Mouse (Mus musculus) CD4-positive, CD25-positive, alpha-beta regulatory T cell, adult 4 months (primary cell): Measurements from ENCODE around the gene Qrich1. TPM values are rescaled to one million over a fixed set of nuclear protein-coding genes. Genes with fewer than 3 reads are reported as not detected.
A peak's percentile ranks its signal among the peaks of the same experiment; 100 is the strongest.
"Not testable (repeated sequence)": the region's sequence is repeated elsewhere in the genome, so short reads cannot be mapped to it uniquely, and the experiment has no call there.

Experiments used
- ATAC-seq: one replicate; pipeline ENCODE4 v1.8.0; 2017
- polyA plus RNA-seq, 2 experiments: library from polyadenylated mRNA; unstranded; fragments of 100-300 nt; shearing (Covaris generic); gene quantifications; one replicate each; pipeline ENCODE4 v1.2.1; 2017

The Qrich1 gene
- polyA plus RNA-seq, 2 experiments from 2014 or later: 77.2 to 91.3 TPM

DNA sequence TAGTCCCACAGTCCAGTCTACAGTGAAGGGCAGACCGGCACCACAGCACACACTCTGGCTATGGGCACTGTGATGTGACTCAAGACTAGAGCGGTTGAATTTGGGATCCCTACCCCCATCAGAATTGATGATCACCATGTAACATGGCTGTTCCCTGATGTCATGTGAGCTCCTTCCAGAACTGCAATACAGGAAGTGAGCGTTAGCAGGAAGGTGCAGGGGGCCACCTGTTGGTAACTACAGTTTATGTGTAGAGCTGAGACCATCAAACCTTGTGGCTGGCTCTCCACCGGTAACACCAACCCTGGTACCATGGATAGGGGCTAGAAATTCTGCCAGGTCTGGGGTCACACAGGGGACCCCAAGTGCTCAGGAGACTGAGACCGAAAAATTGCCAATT, 72.6 kb downstream of the Qrich1 start:
- peak; percentile 51 for ATAC-seq

DNA sequence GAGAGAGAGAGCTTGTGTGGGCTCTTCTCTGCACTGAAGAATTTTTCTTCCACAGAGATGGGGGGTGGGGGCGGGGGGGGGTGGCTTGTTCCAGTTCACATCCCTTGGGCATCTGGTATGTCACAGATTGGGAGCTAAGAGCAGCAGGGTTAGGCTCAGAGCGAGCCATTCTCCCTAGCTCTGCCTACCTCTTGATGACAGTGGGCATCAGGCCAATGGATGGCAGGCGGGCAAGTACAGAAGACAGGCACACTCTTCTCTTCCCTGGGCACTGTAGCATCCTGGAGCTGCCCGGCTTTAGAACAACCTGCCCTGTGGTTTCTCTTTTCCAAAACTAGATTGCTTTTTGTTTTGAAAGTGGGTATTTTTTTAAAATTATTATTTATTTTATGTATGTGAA, 74.9 kb downstream of the Qrich1 start:
- ATAC-seq: no peak

DNA sequence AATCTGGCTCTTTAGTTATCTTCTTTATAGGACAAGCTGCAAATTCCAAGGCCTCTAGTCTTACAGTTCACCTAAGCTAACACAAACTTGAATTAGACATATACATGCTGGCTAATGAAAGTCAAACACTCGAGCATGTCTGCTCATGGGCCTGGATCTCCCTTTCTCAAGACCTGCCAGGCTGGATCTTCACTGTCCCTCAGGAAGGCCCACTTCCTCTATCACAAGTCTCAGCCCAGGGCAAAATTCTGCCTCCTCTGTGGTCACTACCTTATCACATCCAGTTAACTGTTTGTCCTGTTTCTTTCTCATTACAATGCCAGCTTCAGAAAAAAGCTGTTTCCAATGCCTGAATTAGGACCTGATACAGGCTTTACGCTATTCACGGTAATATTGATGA, 77.7 kb downstream of the Qrich1 start:
- ATAC-seq: no peak

DNA sequence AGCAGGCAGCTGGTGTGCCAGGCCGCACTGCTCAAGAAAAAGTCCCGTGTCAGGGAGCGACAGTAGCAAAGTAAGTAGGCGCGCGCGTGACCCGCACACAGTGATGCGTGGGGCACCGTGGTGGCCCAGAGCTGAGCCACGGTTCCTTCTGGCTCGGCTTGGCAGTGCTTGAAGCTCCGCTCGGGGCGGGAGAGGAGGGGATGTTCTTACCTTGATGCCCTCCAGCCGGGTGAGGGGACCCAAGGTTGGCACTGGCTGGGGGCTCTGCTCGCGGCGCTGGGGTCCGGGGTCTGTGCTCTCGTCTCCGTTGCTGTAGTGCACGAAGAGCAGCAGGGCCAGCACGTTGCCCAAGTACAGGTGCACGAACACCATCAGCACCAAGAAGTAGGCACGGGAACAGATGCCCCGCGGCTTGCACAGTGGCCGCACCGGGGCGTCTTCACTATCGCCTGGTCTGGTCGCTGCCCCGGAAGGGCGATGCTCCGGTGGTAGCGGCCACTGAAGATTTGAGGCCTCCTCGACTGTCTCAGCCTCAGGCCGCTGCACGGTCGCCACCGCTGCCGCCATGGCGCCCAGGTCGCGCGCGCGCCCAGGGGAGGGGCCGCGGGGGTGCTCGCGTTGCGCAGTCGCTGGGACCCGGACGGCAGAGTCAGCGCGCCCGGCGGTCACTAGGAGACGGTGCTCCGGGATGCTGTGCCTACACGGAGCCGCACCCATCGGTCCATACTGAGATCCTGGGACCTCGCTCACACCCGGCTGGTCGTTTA, 80.6 kb downstream of the Qrich1 start, which contains the start of gene P4htm:
P4htm (minus strand) TSS at position 670 of the 767 bp plus-strand sequence.
- ATAC-seq: peak; percentile 91

DNA sequence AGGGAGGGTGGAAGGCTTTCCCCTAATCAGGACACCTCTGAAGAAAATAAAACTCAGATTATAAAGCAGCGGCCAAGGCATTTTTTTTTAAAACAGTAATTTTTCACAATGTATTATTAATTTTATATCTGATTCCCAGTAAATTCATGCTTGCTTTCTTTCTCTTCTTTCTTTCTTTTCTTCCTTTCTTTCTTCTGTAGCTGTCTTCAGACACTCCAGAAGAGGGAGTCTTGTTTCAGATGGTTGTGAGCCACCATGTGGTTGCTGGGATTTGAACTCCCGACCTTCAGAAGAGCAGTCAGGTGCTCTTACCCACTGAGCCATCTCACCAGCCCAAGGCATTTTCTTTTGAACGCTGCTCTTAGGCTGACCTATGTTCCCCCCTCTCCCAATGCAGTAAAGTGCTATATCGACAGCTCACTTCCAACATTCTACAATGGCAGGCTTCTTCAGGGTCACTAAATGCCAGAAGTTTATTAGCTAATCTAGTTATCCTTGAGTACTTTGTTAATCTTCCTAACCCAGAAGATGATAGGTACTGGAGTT, 82.5 kb downstream of the Qrich1 start:
- no peak for ATAC-seq

DNA sequence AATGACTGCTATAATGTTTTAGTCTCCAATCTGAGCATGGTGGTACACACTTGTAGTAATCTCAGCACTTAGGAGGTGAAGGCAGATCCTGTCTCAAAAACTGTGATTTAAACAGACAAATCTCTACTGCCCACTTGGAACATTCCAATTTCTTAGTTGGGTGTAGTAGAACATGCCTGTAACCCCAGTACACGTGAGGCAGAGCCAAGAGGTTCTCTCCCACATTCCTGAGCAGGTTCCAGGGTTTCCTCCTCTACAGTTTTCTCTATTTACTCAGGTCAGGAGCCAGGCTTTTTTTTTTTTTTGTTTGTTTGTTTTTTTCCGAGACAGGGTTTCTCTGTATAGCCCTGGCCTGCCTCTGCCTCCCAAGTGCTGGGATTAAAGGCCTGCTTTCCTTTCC, 83.4 kb downstream of the Qrich1 start:
- no peak for ATAC-seq

DNA sequence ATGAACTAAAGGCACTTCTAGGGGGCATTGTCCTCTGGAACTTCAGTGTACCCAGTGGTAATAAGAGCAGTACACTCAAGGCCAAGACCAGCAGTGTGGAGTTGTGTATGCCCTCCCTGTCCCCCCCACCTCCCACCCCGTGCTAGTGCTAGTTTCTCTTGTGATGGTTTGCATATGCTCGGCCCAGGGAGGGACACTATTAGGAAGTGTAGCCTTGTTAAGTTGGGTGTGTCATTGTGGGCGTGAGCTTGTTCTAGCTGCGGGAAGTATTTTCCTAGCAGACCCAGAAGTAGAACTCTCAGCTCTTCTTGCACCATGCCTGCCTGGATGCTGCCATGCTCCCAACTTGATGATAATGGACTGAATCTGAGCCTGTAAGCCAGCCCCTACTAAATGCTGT, 85.4 kb downstream of the Qrich1 start:
- ATAC-seq: no peak

DNA sequence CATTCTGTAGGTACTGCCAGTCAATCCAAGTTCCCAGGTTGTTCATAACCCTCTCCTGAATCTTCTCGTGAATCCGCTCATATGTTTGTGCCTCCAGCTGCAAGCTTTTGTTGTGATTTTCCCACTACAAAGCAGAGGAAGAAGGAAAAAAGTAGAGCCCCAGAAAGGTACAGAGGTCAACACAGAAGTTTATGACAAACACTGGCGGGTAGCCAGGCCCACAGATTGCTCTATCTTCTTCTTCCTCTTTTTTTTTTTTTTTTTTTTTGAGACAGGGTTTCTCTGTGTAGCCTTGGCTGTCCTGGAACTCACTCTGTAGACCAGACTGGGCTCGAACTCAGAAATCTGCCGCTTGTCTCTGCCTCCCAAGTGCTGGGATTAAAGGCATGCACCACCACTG, 91.3 kb downstream of the Qrich1 start:
- ATAC-seq: not testable (repeated sequence)

DNA sequence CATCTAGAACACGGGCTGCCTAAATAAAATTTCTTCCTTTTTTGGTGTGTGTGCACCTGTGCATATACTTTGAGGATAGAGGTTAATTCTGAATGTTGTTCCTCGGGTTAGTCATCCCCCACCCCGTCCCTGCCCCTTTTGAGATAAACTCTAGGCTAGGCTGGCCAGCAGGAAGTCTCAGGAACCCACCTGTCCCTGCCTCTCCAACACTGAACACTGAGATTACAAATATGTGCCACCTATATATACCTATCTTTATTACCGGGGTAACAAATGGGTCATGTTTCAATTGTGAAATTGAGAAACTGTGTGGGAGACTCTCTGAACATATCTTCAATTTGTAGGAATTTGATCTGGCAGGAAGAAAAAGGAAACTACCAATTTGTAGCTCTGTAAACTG, 92.3 kb downstream of the Qrich1 start:
- no peak for ATAC-seq

Other genes starting within 250 kb of the Qrich1 start
- gene Nicn1, start 226.4 kb upstream of the Qrich1 start, polyA plus RNA-seq: 1 to 10 TPM; 2.6 to 6.1 TPM
- gene Amt, start 220.0 kb upstream of the Qrich1 start, polyA plus RNA-seq: 1 to 10 TPM; 1.4 to 2.0 TPM
- gene Rhoa, start 210.7 kb upstream of the Qrich1 start, polyA plus RNA-seq: 100 to 1,000 TPM; 319 to 423 TPM
- 10 to 100 TPM; 14.8 to 22.7 TPM for gene Tcta, start 210.6 kb upstream of the Qrich1 start, polyA plus RNA-seq
- 100 to 1,000 TPM; 464 to 565 TPM for gene Gpx1, start 177.9 kb upstream of the Qrich1 start, polyA plus RNA-seq
- gene Usp4, start 169.0 kb upstream of the Qrich1 start, polyA plus RNA-seq: 100 to 1,000 TPM; 102 to 155 TPM
- gene 1700102P08Rik, start 124.0 kb upstream of the Qrich1 start, polyA plus RNA-seq: 1 to 10 TPM in 1 of 2 experiments, not detected in 1; 1.6 TPM
- under 1 TPM in 1 of 2 experiments, not detected in 1; 0.11 TPM for gene Ccdc36, start 88.3 kb upstream of the Qrich1 start, polyA plus RNA-seq
- not detected for gene BC048562, start 80.3 kb upstream of the Qrich1 start, polyA plus RNA-seq
- gene Ccdc71, start 56.3 kb upstream of the Qrich1 start, polyA plus RNA-seq: 10 to 100 TPM; 29.9 to 39.2 TPM
- gene Klhdc8b, start 55.2 kb upstream of the Qrich1 start, polyA plus RNA-seq: 1 to 10 TPM; 1.6 to 2.2 TPM
- under 1 TPM; 0.10 to 0.13 TPM for gene Lamb2, start 37.1 kb upstream of the Qrich1 start, polyA plus RNA-seq
- 10 to 100 TPM; 15.1 to 16.6 TPM for gene Usp19, start 26.2 kb upstream of the Qrich1 start, polyA plus RNA-seq
- 100 to 1,000 TPM; 132 to 223 TPM for gene Qars, start 9.1 kb upstream of the Qrich1 start, polyA plus RNA-seq
- gene Impdh2, start 43.5 kb downstream of the Qrich1 start, polyA plus RNA-seq: 100 to 1,000 TPM; 155 to 180 TPM
- 10 to 100 TPM; 48.0 to 61.4 TPM for gene Ndufaf3, start 50.6 kb downstream of the Qrich1 start, polyA plus RNA-seq
- 10 to 100 TPM; 65.5 to 75.7 TPM for gene Dalrd3, start 53.1 kb downstream of the Qrich1 start, polyA plus RNA-seq
- 10 to 100 TPM; 29.8 to 56.5 TPM for gene Wdr6, start 61.9 kb downstream of the Qrich1 start, polyA plus RNA-seq
- 10 to 100 TPM in 1 of 2 experiments, 1 to 10 TPM in 1; 7.8 to 15.5 TPM for gene P4htm, start 80.9 kb downstream of the Qrich1 start, polyA plus RNA-seq
- gene Arih2, start 132.6 kb downstream of the Qrich1 start, polyA plus RNA-seq: 10 to 100 TPM; 61.3 to 92.7 TPM
- 10 to 100 TPM; 40.4 to 61.1 TPM for gene Slc25a20, start 145.3 kb downstream of the Qrich1 start, polyA plus RNA-seq
- gene Prkar2a, start 172.5 kb downstream of the Qrich1 start, polyA plus RNA-seq: 1 to 10 TPM; 3.7 to 6.7 TPM